Mouse (Mus musculus): ENCODE results near the gene Znrf1.

GRCm38 (mm10) chr8:111490034-111490591 lies 45.8 kb upstream of the Znrf1 start:
- TF ChIP-seq CTCF (IDR thresholded peaks at IDR 0.05; ENCODE audit: insufficient read depth, low read length), result no peak
- no peak for TF ChIP-seq POLR2A (IDR thresholded peaks at IDR 0.05; ENCODE audit: borderline replicate concordance, extremely low read depth, low read depth, low read length)
